Mouse (Mus musculus): ENCODE data around the gene Prg3. TPM values are rescaled to one million over a fixed set of nuclear protein-coding genes. Genes with fewer than 3 reads are reported as not detected.

The Prg3 gene
- total and polyA plus RNA-seq, 3 experiments: not detected

- TF ChIP-seq USF2 (IDR thresholded peaks at IDR 0.05; ENCODE audit: borderline replicate concordance in 1 of 2, insufficient read depth in 1 of 2, low read depth in 1 of 2, low read length in 2 of 2) (no peak), POLR2A (IDR thresholded peaks at IDR 0.05; ENCODE audit: control insufficient read depth in 1 of 2, insufficient read depth in 1 of 2, low read depth in 1 of 2, low read length in 2 of 2, poor library complexity in 1 of 2) (no peak), HCFC1 (IDR thresholded peaks at IDR 0.05; ENCODE audit: low read depth, low read length) (peak; percentile 48; the same call in 1 of the 2 replicates), MAX (IDR thresholded peaks at IDR 0.05; ENCODE audit: low read length) (peak; percentile 85), MYB (IDR thresholded peaks at IDR 0.05; ENCODE audit: low read depth, low read length) (peak; percentile 50; the same call in 1 of the 2 replicates), CHD1 (IDR thresholded peaks at IDR 0.05; ENCODE audit: low read depth, low read length) (no peak), GABPA (IDR thresholded peaks at IDR 0.05; ENCODE audit: low read depth, low read length) (no peak), ZKSCAN1 (IDR thresholded peaks at IDR 0.05; ENCODE audit: low read depth, low read length) (no peak), USF1 (IDR thresholded peaks at IDR 0.05; ENCODE audit: low read depth, low read length) (no peak), MEF2A (IDR thresholded peaks at IDR 0.05; ENCODE audit: extremely low read depth, insufficient replicate concordance, low read depth, low read length, poor library complexity, severe bottlenecking) (no peak), NRF1 (IDR thresholded peaks at IDR 0.05; ENCODE audit: insufficient read depth, low read depth, low read length, poor library complexity, severe bottlenecking) (no peak), ZNF384 (IDR thresholded peaks at IDR 0.05; ENCODE audit: low read depth, low read length) (no peak), JUND (IDR thresholded peaks at IDR 0.05; ENCODE audit: low read depth, low read length) (no peak), POLR2AphosphoS2 (IDR thresholded peaks at IDR 0.05; ENCODE audit: low read length) (no peak)
These were observed 20.6 kb upstream of the Prg3 start (continued) for GRCm38 (mm10) chr2:84967318-84967991.

GRCm38 (mm10) chr2:84975580-84975979 lies 12.4 kb upstream of the Prg3 start:
- Histone ChIP-seq H3K9me3 (replicated peaks; ENCODE audit: insufficient read depth, low read length) (no peaks in the 10 kb centered on the region), H3K27me3 (ENCODE audit: control insufficient read depth in 1 of 2, insufficient read depth in 2 of 2, low read length in 2 of 2) (no peaks in the 10 kb centered on the region), H3K27ac (ENCODE audit: control insufficient read depth, low read depth, low read length) (no peak overlapping the region), H3K9ac (ENCODE audit: control insufficient read depth, low read depth, low read length, poor library complexity, severe bottlenecking) (no peak overlapping the region), H3K4me1 (ENCODE audit: control insufficient read depth in 1 of 2, insufficient read depth in 2 of 2, low read length in 2 of 2) (peaks cover 0 to 19% of the 10 kb centered on the region in 2 experiments; a peak in 3 of 4 replicates), H3K36me3 (ENCODE audit: control insufficient read depth in 1 of 2, insufficient read depth in 2 of 2, low read length in 2 of 2) (peaks cover 0 to 11% of the 10 kb centered on the region in 2 experiments; a peak in 2 of 4 replicates), H3K79me2 (ENCODE audit: control insufficient read depth, insufficient read depth, low read length, poor library complexity) (no peaks in the 10 kb centered on the region), H3K4me3 (ENCODE audit: control insufficient read depth in 1 of 2, insufficient read depth in 1 of 2, low read depth in 2 of 2, low read length in 2 of 2) (no peak overlapping the region)
- TF ChIP-seq MYC (IDR thresholded peaks at IDR 0.05; ENCODE audit: low read depth, low read length): no peak
- DNase-seq (ENCODE audit: low read depth, low spot score): no peak

- DNase-seq (ENCODE audit: low read depth, low spot score): peak; percentile 76
- Histone ChIP-seq H3K9me3 (replicated peaks; ENCODE audit: insufficient read depth, low read length) (no peaks in the 10 kb centered on the region), H3K36me3 (ENCODE audit: control insufficient read depth in 1 of 2, insufficient read depth in 2 of 2, low read length in 2 of 2) (peaks cover 0 to 11% of the 10 kb centered on the region in 2 experiments; a peak in 2 of 4 replicates), H3K79me2 (ENCODE audit: control insufficient read depth, insufficient read depth, low read length, poor library complexity) (no peaks in the 10 kb centered on the region), H3K4me1 (ENCODE audit: control insufficient read depth in 1 of 2, insufficient read depth in 2 of 2, low read length in 2 of 2) (peaks cover 0 to 18% of the 10 kb centered on the region in 2 experiments; a peak in 3 of 4 replicates), H3K27me3 (ENCODE audit: control insufficient read depth in 1 of 2, insufficient read depth in 2 of 2, low read length in 2 of 2) (no peaks in the 10 kb centered on the region), H3K4me3 (ENCODE audit: control insufficient read depth in 1 of 2, insufficient read depth in 1 of 2, low read depth in 2 of 2, low read length in 2 of 2) (no peak within 1 kb of the TSS), H3K9ac (ENCODE audit: control insufficient read depth, low read depth, low read length, poor library complexity, severe bottlenecking) (no peak within 1 kb of the TSS), H3K27ac (ENCODE audit: control insufficient read depth, low read depth, low read length) (peak within 1 kb of the TSS; percentile 23; the same call in 1 of the 2 replicates)
- TF ChIP-seq ZC3H11A (IDR thresholded peaks at IDR 0.05; ENCODE audit: low read depth, low read length): no peak
- no peak for TF ChIP-seq RCOR1 (IDR thresholded peaks at IDR 0.05; ENCODE audit: low read depth, low read length)
- TF ChIP-seq MYC (IDR thresholded peaks at IDR 0.05; ENCODE audit: low read depth, low read length): 0 out of 2 replicates have a peak, but pooled peaks have one; percentile 38
- TF ChIP-seq GATA1 (IDR thresholded peaks at IDR 0.05; ENCODE audit: low read depth, low read length): peak; percentile 74; the same call in 1 of the 2 replicates
- no peak for TF ChIP-seq MEF2A (IDR thresholded peaks at IDR 0.05; ENCODE audit: extremely low read depth, insufficient replicate concordance, low read depth, low read length, poor library complexity, severe bottlenecking)
- no peak for TF ChIP-seq ZNF384 (IDR thresholded peaks at IDR 0.05; ENCODE audit: low read depth, low read length)
- TF ChIP-seq MAFK (IDR thresholded peaks at IDR 0.05; ENCODE audit: borderline replicate concordance, low read depth, low read length): no peak
- TF ChIP-seq CHD1 (IDR thresholded peaks at IDR 0.05; ENCODE audit: low read depth, low read length): no peak
- no peak for TF ChIP-seq E2F4 (IDR thresholded peaks at IDR 0.05; ENCODE audit: borderline replicate concordance, low read depth, low read length)
- TF ChIP-seq TCF12 (IDR thresholded peaks at IDR 0.05; ENCODE audit: low read depth, low read length): no peak
- TF ChIP-seq TAL1 (IDR thresholded peaks at IDR 0.05; ENCODE audit: low read length): peak; percentile 58
- TF ChIP-seq EP300 (IDR thresholded peaks at IDR 0.05; ENCODE audit: low read depth in 1 of 2, low read length in 2 of 2): peak in 1 of 2 experiments; percentile 5; a peak in 3 of 4 replicates
- no peak for TF ChIP-seq SIN3A (IDR thresholded peaks at IDR 0.05; ENCODE audit: low read length)
These were observed 7.8 kb upstream of the Prg3 start, which contains the start of gene Prg2 for GRCm38 (mm10) chr2:84980188-84980587. TSS of gene Prg2 (plus strand) at chr2:84980461.
